Mouse (Mus musculus): ENCODE data around the gene Mvb12a. TPM values are rescaled to one million over a fixed set of nuclear protein-coding genes. Genes with fewer than 3 reads are reported as not detected.

Mvb12a gene
- polyA plus RNA-seq (2015; fragmentation: Nextera tagmentation; extraction: Ambion mirVana), result 89.4 and 91.4 TPM in 2 replicates

DNA sequence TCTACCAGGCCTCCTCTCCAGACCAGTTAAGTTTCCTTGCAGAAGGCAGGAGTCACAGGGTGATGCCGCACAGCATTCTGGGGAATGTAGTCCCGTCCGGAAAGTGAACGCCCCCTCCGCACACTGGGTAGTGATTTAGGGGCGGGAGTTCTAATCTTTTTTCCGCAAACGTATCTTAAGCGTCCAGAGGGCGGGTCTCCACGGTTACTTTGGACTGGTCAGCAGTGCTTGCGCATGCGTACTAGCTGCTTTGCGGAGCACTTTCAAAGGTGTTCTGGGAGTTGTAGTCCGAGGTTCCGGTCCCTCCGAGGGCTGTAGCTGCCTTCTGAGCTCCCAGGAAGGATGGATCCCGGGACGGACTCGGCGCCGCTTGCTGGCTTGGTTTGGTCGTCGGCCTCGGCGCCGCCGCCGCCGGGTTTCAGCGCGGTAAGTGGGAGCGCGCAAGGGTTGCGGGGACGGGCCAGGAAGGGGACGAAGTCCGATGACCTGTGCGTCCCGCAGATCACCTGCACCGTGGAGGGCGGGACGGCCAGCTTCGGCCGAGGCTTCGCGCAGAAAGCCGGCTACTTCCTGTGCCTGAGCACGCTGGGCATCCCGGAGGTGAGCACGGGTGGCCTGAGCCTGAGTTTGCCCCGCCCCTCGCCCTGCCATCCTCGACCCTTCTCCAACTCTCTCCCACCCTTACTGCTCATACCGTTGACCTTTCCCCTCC lies at the start of gene Mvb12a:
Gene Mvb12a, plus strand, starts transcription at position 291 of the 712 bp plus-strand sequence.

GRCm38 (mm10) chr8:71511644-71512043 lies 31.1 kb upstream of the Mvb12a start, which contains the start of gene Plvap:
Gene Plvap (minus strand): TSS chr8:71511752.

GRCm38 (mm10) chr8:71525226-71526050 lies 17.3 kb upstream of the Mvb12a start, which contains the start of gene Ccdc194:
Gene Ccdc194 (minus strand): TSS chr8:71525711.

DNA sequence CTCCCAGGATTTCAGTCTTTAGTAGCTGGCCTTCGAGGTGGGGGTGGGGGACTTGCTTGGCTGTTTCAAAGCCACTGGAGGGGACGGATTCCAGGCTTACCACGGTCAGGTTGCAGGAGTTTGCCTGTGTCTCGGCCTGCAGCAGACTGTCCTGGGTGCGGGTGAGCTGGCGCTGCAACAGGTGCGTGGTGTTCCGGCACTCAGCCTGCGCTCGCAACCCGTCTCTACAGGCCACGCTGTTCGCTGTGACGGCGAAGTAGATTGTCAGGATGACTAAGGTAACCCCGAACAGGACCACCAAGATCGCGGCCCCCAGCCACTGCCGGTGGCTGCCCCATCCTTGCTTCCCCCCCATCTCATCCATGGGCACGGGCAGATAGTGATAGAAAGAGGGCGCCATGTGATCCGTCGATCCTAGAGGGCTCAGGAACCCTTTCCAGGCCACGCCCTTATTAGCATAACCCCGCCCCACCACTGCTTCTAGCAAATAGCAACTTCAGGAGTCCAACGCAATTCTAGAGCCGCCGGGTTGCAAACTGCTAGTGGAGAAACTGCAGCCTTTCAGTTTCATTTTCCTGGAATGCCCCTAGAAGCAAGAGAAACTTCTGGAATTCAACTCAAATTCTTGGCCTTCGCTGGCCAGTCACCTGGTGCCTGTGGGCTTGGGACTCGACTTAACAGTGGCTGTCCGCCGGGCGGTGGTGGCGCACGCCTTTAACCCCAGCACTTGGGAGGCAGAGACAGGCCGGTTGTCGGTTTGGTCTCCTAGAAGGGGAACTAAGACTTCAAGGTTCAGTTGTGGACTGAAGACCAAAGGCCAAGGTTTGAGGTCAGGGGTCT lies 5.5 kb upstream of the Mvb12a start, which contains the start of gene Bst2:
Gene Bst2, minus strand, starts transcription at position 429 of the 840 bp plus-strand sequence.

DNA sequence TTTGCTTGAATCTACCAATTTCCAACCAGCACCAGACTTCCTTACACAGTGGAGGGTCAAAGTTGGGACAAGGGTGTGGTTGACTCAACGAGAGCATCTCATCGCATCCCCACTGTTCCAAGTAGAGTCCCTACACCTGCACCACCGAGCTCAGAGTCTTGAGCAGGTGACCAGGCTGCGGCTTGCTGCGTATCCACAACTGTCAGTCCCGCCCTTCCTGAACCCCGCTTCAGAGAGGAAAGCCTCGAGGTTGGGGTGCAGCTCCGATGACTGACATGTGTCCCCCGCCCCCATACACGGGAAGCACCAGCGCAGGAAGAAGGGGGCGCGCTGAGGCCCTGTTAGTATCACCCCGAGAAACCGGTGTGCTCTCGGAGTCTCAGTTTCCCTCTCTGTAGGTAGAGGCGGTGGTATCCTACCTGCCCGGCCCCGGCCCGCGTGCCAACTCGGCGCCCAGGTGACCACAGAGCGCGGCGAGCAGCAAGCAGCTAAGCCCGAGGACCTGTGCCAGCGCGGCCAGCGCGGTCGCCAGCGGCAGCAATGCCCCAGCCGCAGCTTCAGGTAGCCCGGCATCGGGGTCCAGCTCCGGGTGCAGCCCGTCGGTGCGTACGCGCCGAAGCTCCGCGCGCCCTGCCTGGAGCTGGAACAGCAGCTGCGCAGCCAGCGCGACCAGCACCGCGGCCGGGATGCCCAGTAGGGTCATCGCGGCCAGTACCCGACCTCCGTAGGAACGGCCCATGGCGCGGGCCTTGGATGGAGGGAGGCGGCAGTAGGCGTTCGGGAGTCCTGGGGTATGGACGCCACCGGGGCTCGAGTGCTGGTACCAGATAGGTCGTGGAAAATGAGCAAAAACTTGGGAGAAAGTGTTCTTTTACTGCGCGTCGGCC lies 15.6 kb downstream of the Mvb12a start, which contains the start of gene Tmem221:
Gene Tmem221, minus strand, starts transcription at position 801 of the 887 bp plus-strand sequence.

DNA sequence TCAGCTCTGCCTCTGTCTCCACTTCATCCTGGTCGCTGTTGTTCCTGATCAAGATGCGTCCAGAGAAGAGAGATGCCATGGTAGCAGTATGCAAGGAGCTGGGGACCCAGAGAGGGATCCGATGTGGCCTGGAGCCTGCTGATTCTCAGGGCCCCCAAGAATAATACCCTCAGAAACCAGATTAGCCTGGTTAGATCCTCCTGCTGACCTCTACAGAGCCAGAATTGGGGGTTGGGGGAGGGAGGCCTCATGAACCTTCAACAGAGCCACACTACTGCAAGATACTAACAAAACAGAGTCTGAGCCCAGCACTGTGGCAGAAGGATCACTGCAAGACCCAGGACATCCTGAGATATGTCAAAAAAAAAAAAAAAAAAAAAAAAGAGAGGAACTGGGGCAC lies 23.8 kb downstream of the Mvb12a start, which contains the start of gene Nxnl1:
Gene Nxnl1, minus strand, starts transcription at position 101 of the 400 bp plus-strand sequence.

DNA sequence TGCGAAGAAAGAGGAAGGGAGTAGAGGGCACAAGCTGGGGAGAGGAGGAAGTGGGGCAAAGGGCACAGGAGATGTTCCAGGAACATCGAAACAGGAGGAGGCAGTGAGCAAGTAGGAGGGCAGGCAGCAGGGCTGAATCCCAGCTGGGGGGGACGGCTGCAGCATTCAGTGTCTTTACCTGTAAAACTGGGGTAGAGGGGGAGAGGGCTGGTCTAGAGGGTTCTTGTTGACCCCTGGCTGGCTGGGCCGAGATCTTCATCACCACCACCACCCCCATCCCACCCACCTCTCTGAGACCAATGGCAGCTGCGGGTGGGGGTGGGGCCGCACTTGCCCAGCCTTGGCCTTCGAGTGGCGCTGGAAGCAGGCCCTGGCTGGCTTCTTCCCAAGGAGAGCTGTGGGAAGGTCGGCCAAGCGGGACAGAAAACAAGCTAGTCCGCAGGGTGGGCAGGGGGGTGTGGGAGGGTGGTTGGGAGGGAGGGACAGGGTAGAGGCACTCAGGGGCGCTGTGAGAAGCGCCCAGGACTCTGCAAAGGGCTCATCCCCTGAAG lies 25.7 kb downstream of the Mvb12a start, which contains the start of gene Slc27a1:
Gene Slc27a1, plus strand, starts transcription at position 496 of the 551 bp plus-strand sequence.

DNA sequence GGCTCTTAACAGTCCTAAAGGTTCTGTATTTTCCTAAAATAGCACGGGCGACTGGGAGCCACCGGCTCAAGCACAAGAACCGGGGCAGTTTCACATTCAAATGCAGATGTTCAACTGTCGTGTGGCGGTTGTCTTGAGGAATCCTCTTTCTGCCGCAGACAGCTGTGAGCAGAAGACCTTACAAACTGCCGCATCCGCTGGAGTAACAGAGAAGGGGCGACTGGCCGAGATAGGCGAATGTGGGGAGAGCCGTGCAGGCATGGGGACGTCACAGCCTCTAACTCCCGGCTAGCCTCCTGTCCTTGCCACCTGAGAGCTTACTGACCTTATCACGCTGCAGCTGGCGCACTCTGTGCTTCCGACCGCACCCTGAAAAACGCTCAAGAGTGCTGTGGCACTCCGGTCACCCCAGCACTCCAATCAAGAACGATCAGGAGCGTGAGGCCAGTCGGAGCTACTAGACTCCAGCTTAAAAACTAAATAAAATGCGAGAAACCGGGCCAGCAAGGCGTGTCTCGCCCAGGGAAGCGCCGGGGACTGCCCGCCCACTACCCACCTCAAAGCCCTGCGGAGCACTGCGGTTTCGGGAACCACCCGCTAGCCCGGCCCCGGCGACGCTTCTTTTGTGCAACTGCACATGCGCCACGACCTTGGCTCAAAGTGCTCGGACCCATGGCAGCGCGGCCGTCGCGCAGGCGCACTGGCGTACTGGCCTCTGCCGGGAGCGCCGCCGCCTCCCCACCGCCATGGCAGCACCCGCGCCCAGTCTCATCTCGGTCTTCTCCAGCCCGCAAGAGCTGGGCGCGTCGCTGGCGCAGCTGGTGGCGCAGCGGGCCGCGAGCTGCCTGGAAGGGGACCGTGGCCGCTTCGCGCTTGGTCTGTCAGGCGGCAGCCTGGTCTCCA lies 49.0 kb downstream of the Mvb12a start, which contains the start of gene Pgls:
Gene Pgls, plus strand, starts transcription at position 706 of the 903 bp plus-strand sequence.

GRCm38 (mm10) chr8:71597451-71597850 lies 54.7 kb downstream of the Mvb12a start, which contains the start of gene Fam129c:
Gene Fam129c (plus strand): TSS chr8:71597648.

Other genes starting within 250 kb of the Mvb12a start
- gene Use1, start 176.1 kb upstream of the Mvb12a start, polyA plus RNA-seq (2015; fragmentation: Nextera tagmentation; extraction: Ambion mirVana), result 130 and 134 TPM in 2 replicates
- 7.0 and 7.8 TPM in 2 replicates for gene Ocel1, start 171.6 kb upstream of the Mvb12a start, polyA plus RNA-seq (2015; fragmentation: Nextera tagmentation; extraction: Ambion mirVana)
- gene Nr2f6, start 161.0 kb upstream of the Mvb12a start, polyA plus RNA-seq (2015; fragmentation: Nextera tagmentation; extraction: Ambion mirVana), result 38.2 and 41.9 TPM in 2 replicates
- gene Ushbp1, start 147.1 kb upstream of the Mvb12a start, polyA plus RNA-seq (2015; fragmentation: Nextera tagmentation; extraction: Ambion mirVana), result 4.2 and 5.3 TPM in 2 replicates
- 92.1 and 102 TPM in 2 replicates for gene Babam1, start 146.1 kb upstream of the Mvb12a start, polyA plus RNA-seq (2015; fragmentation: Nextera tagmentation; extraction: Ambion mirVana)
- gene Ankle1, start 136.9 kb upstream of the Mvb12a start, polyA plus RNA-seq (2015; fragmentation: Nextera tagmentation; extraction: Ambion mirVana), result 2.6 TPM in 2 replicates
- 185 and 196 TPM in 2 replicates for gene Abhd8, start 79.3 kb upstream of the Mvb12a start, polyA plus RNA-seq (2015; fragmentation: Nextera tagmentation; extraction: Ambion mirVana)
- gene Mrpl34, start 78.0 kb upstream of the Mvb12a start, polyA plus RNA-seq (2015; fragmentation: Nextera tagmentation; extraction: Ambion mirVana), result 148 and 173 TPM in 2 replicates
- 259 and 265 TPM in 2 replicates for gene Dda1, start 73.7 kb upstream of the Mvb12a start, polyA plus RNA-seq (2015; fragmentation: Nextera tagmentation; extraction: Ambion mirVana)
- 8.4 and 10.0 TPM in 2 replicates for gene Ano8, start 57.0 kb upstream of the Mvb12a start, polyA plus RNA-seq (2015; fragmentation: Nextera tagmentation; extraction: Ambion mirVana)
- 18.4 and 18.7 TPM in 2 replicates for gene Gtpbp3, start 54.8 kb upstream of the Mvb12a start, polyA plus RNA-seq (2015; fragmentation: Nextera tagmentation; extraction: Ambion mirVana)
- gene Plvap, start 31.2 kb upstream of the Mvb12a start, polyA plus RNA-seq (2015; fragmentation: Nextera tagmentation; extraction: Ambion mirVana), result 15.4 and 15.8 TPM in 2 replicates
- not detected in 2 replicates for gene Ccdc194, start 17.2 kb upstream of the Mvb12a start, polyA plus RNA-seq (2015; fragmentation: Nextera tagmentation; extraction: Ambion mirVana)
- gene Bst2, start 5.5 kb upstream of the Mvb12a start, polyA plus RNA-seq (2015; fragmentation: Nextera tagmentation; extraction: Ambion mirVana), result 24.3 and 26.4 TPM in 2 replicates
- gene Tmem221, start 15.9 kb downstream of the Mvb12a start, polyA plus RNA-seq (2015; fragmentation: Nextera tagmentation; extraction: Ambion mirVana), result 0.28 and 0.40 TPM in 2 replicates
- 0.05 and 0.17 TPM in 2 replicates for gene Nxnl1, start 23.7 kb downstream of the Mvb12a start, polyA plus RNA-seq (2015; fragmentation: Nextera tagmentation; extraction: Ambion mirVana)
- 143 and 156 TPM in 2 replicates for gene Slc27a1, start 26.0 kb downstream of the Mvb12a start, polyA plus RNA-seq (2015; fragmentation: Nextera tagmentation; extraction: Ambion mirVana)
- 262 and 266 TPM in 2 replicates for gene Pgls, start 49.3 kb downstream of the Mvb12a start, polyA plus RNA-seq (2015; fragmentation: Nextera tagmentation; extraction: Ambion mirVana)
- gene Fam129c, start 54.7 kb downstream of the Mvb12a start, polyA plus RNA-seq (2015; fragmentation: Nextera tagmentation; extraction: Ambion mirVana), result 6.7 and 7.2 TPM in 2 replicates
- 64.4 and 77.9 TPM in 2 replicates for gene Colgalt1, start 68.1 kb downstream of the Mvb12a start, polyA plus RNA-seq (2015; fragmentation: Nextera tagmentation; extraction: Ambion mirVana)
- 15.7 and 19.2 TPM in 2 replicates for gene Unc13a, start 128.8 kb downstream of the Mvb12a start, polyA plus RNA-seq (2015; fragmentation: Nextera tagmentation; extraction: Ambion mirVana)
- 7.6 and 8.0 TPM in 2 replicates for gene Jak3, start 133.4 kb downstream of the Mvb12a start, polyA plus RNA-seq (2015; fragmentation: Nextera tagmentation; extraction: Ambion mirVana)
- 1.5 and 2.0 TPM in 2 replicates for gene Insl3, start 146.3 kb downstream of the Mvb12a start, polyA plus RNA-seq (2015; fragmentation: Nextera tagmentation; extraction: Ambion mirVana)
- 0.47 and 0.90 TPM in 2 replicates for gene B3gnt3, start 158.9 kb downstream of the Mvb12a start, polyA plus RNA-seq (2015; fragmentation: Nextera tagmentation; extraction: Ambion mirVana)
- 56.6 and 70.9 TPM in 2 replicates for gene Fcho1, start 182.8 kb downstream of the Mvb12a start, polyA plus RNA-seq (2015; fragmentation: Nextera tagmentation; extraction: Ambion mirVana)